Mouse (Mus musculus) kidney, postnatal 36 days (tissue): ENCODE data around the gene Cpt1a.

Source experiments
- DNase-seq, 2 experiments: peaks; one replicate each; pipeline ENCODE4 v3.0.0; 2021 to 2022; ENCODE audit warnings: mixed read lengths in 2 of 2

The Cpt1a gene

GRCm38 (mm10) chr19:3322261-3322969 lies at the start of gene Cpt1a:
TSS of gene Cpt1a (plus strand) at chr19:3322334.
- DNase-seq = peak; percentile 61 to 77

DNA sequence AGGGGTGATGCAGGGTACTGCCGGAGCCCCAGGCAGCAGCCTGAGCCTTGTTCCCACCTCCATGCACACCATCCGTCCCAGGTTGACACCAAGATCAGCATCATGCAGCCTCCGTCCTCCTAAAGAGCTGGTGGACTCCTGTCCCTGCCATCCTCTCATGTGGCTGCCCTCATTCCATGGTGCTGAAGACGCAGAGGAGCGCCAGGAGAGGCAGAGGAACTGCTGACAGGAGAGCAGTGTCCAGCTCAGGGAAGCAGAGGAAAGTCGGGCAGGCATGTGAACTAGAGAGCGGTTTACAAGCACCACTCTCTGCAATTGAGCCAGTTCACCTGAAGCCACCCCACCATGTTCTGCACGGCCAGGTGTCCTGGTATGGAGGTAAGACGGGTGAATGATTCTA lies 48.8 kb upstream of the Cpt1a start:
- DNase-seq = no peak

- DNase-seq = no peak
These were observed 46.3 kb upstream of the Cpt1a start for GRCm38 (mm10) chr19:3275744-3276365.

- no peak for DNase-seq
These were observed 40.2 kb upstream of the Cpt1a start for GRCm38 (mm10) chr19:3281886-3282285.

DNA sequence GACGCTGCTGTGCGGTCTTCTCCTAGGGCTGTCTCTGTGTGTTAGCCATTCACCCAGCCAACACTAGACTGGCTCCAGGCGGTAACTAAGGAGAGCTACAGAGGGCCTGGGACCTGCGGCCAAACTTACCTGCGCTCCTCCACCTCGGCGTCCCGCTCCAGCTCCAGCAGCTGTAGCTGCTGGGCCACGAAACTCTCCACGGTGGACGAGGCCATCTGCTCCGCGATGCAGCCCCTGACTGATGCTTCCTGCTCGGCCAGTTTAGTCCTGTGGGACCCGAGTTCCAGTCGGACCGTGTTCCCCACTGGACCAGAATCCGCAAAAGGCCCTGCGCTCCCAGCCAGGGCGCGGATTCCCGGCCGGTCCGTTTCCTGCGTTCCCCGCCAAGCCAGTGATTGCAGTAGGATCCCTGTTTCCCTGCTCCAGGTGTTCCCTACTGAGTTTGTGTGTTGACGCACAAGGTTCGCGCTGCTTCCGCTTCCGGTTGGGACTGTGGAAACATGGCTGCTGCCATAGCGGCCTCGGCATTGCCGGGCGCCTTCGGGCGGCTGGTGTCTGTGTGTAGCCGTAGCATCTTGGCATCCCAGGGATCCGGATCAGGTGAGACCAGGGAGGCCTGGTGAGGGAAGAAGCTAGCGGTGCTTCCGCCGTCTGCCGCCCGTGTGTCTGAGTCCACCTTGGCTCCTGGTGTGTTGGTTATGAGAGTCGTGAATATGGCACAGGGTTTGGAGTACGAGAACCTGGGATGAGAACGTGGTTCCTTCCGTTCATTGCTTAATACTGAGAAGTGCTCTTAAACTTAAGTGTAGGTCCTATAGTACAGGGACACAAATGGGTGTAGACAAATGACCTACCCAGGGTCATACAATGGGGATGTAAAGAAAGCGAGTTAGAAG lies 39.3 kb upstream of the Cpt1a start, which contains the start of the genes Mrpl21 and Ighmbp2:
Gene Mrpl21 (plus strand): TSS at position 330 of the 896 bp plus-strand sequence.
Gene Ighmbp2 (minus strand): TSS at position 446 of the 896 bp plus-strand sequence.
- peak; percentile 91 to 93 for DNase-seq

DNA sequence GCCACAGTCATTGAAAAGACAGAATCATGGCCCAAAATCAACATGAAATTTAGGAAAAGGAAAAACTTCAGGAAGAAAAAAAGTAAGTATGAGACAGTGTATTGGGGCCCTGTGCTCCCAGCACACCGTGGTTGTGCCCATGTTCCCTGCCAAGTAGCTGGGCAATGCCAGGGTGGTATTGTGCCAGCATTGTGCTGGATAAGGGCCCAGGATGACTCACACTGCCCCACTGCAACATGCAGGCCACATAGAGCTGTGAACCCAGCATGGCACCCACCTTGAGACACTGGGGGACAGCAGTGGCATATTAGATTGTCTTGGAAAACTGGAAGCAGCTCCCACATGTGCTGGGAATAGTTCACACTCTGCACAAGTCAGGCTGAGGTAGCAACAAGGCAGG lies 33.1 kb upstream of the Cpt1a start:
- no peak for DNase-seq

DNA sequence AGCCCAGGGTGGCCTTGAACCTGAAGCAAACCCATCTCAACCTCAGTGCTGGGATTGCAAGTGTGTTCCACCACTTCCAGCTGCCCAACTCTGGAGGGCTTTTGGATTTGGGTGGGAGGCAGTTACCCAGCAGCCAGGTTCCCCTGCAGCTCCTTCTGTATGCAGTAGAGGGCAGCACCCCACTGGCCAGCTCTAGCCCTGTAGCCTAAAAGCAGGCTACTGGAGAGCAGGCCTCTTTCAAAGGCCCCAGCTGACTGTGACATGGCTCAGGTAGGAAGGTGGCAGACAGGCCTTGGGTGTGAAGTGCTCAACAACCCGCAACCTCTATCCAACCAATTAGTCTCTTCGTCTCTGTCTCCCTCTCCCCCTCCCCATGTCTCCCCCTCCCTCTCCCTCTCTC lies 30.1 kb upstream of the Cpt1a start:
- DNase-seq = peak; percentile 67 to 80

DNA sequence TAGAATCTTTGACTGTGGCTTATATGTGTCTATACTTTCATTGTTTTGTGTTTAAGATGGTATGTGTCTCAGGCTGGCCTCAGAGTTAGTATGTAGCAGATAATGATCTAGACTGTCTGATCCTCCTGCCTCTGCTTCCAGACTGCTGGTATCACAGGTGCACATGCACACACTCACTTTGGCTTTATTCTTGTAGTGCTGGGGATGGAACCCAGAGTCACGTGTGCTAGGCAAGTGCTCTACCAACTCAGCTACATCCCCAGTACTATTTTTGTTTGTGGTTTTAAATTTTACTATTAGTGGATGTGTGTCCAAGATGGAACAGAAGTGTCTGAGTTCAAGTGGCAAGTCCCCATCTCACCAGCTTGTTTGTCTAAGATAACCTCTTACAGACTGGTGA lies 29.1 kb upstream of the Cpt1a start:
- DNase-seq = no peak

GRCm38 (mm10) chr19:3295245-3295644 lies 26.9 kb upstream of the Cpt1a start:
- DNase-seq = peak in 1 of 2 experiments; percentile 48

DNA sequence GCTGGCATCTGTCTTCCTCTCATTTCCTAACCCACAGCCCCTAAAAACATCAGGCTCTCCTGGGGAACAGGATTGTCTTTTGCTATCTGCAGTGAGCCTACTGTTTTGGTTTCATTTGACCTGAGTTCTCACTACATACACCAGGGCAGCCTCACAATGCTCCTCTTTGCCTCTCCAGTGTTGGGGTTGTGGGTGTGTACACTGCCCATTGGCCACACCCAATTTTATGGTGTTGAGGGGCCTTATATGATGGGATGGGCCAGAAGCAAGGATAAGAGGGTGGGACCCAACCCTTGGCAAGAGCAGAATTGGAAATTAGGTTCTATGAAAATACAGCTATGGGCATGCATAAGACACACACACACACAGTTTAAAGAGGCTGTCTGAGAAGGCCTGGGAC lies 25.1 kb upstream of the Cpt1a start:
- no peak for DNase-seq

DNA sequence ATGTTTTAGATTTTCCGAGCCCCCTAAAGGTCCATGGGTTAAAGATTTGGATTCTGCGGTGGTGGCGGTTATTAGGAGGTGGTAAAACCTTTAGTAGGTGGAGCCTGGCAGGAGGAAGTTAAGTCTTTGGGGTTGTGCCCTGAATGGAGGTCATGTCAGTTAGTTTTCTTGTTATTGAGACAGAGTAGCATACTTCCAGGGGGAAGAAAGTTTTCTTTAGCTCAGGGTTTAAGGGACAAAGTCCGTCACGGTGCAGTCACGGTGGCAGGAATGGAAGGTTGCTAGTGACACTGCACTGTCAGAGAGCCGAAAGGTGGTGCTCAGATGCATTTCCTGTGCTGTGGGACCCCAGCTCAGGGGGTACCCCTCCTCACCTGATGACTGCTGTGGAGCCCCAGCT lies 24.4 kb upstream of the Cpt1a start:
- DNase-seq = peak; percentile 49 to 53

DNA sequence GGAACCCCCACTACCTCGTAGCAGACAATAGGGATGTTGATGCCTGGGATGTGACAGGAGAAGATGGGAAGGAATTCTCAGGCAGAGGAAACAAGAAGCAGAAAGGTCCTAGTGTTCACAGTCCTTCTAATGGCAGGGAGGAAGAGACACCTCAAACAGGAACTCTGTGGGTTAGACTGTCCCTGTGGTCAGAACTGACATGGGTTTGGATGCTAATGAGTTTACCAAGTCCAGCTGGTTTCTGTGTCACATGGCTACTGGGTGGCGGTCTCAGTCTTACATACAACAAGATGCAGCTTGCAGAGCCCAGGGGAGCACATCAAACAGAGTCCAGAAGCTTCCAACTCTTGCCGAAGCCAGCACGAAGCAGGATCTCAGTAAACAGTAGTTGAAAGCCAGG lies 18.1 kb upstream of the Cpt1a start:
- no peak for DNase-seq

- no peak for DNase-seq
These were observed 14.8 kb upstream of the Cpt1a start for GRCm38 (mm10) chr19:3307175-3307949.

- no peak for DNase-seq
These were observed 2.8 kb upstream of the Cpt1a start for GRCm38 (mm10) chr19:3319341-3319740.

DNA sequence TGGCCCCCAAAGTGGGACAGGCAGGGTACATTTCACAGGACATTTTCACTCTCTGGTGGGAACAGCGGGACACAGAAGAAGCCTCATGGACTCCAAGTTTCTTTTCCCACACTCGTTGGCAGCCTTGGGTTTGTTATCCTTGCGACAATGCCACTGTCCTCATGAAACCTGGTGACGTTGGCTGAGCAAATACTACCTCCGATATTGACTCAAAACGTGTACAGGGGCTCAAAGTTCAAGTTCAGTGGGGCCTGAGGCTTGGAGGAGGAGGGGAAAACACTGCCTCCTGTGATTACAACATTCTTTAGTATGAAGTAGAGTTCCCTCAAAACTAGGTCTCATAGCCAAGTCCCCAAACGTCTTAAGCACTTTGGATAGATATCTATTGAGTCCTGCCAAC lies 2.0 kb upstream of the Cpt1a start:
- DNase-seq = no peak

- peak in 1 of 2 experiments; percentile 37 for DNase-seq
These were observed 1.3 kb upstream of the Cpt1a start for GRCm38 (mm10) chr19:3320801-3321200.

DNA sequence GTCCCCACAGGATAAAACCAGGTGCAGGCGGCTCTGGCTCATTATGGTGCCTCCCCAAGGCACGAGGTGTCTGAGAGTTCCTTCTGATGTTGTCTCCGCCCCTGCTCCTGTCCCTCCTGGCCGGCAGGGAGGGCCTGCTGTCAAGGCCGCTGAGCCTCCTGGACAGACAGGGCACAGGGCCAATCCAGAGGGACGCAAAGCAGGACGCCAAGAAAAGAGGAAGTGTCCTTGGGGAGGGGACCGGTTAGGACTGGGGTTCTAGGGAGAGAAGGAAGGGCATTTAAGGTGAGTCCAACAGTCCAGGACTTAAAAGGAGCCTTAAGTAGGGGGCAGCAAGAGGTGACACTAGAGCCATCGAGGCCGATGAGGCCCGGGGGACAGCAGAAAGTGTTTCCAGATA lies 517 bp upstream of the Cpt1a start:
- DNase-seq = peak; percentile 91 to 92

DNA sequence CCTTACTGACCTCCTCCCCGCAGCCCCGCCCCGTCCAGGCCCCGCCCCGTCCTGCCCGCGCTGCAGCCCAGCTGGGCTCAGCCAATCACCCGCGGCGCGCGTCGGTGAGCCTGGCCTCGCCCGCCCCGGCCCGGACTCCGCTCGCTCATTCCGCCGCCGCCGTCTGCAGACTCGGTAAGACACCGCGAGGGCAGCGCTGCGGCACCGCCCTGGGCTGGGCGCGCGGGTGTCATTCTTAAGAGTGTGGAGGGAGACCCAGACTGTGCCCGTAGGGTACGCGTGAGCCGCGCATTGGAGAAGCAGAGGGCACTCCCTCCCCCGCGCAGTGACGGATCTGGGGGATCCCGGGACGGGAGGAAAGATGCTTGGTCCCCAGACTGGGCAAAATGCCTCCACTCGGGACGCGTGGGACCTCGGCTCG lies 1.1 kb downstream of the Cpt1a start:
- DNase-seq = peak; percentile 93 to 97

GRCm38 (mm10) chr19:3323753-3324270 lies 1.7 kb downstream of the Cpt1a start:
- DNase-seq = peak; percentile 93 to 95

DNA sequence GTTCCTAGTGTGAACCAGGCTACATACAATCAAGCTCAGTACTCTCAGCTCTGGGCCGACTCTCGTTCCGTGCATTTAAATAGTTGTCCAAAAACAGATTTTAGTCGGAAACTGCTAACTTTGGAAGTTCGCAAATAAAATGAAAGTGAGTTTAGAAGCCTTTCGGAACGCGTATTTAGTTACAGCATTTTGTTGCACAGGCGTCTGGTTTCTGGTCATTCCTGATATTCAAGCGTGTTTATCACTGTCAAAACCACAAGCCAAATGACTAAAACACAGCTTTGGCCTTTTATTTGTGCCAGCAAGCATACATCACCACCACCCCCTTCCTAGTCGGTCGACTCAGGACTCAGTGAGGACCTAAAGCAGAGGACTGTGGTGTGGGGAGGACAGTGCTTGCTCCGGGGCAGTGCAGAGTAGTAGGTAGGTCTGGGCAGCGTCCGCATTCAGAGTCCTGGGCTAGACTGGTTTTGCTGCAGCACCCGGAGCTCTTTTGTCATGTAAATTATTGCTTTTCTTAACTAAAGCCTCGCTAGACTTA lies 2.2 kb downstream of the Cpt1a start:
- peak in 1 of 2 experiments; percentile 46 for DNase-seq

- peak; percentile 96 to 97 for DNase-seq
These were observed 3.0 kb downstream of the Cpt1a start for GRCm38 (mm10) chr19:3324931-3325711.
